Mouse (Mus musculus): ENCODE results near the gene Susd6. TPM values are rescaled to one million over a fixed set of nuclear protein-coding genes. Genes with fewer than 3 reads are reported as not detected.

Susd6 gene
- total RNA-seq, 1 experiment, result 49.5 TPM

DNA sequence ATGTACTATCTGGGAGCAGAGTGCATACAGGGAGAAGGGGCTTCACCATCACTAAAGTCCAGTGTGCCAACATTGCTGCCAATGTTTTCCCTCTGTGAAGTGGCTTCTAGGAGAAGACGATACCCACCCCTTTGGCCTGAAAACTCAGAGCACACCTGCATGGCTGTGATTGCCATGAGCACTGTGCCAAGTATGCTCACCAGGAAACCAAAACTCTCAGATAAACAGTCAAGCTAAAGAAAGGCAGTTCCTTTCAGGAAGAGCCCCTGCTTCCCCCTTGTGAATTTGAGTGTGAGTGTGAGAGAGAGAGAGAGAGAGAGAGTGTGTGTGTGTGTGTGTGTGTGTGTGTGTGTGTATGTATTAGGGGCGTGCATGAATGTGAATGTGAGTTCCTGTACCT is 40.5 kb downstream of the Susd6 start:
- H3K9ac ChIP-seq (ENCODE audit: insufficient read depth, low read depth, low read length, poor library complexity, severe bottlenecking), result no peak overlapping the region
- H3K36me3 ChIP-seq (ENCODE audit: control insufficient read depth, insufficient read depth, low read length, poor library complexity, severe bottlenecking), result no peaks in the 10 kb centered on the region; the same call in 1 of the 2 replicates
- peaks cover 0 to 3% of the 10 kb centered on the region in 2 experiments; a peak in 3 of 4 replicates for H3K4me1 ChIP-seq (ENCODE audit: control insufficient read depth in 2 of 2, insufficient read depth in 2 of 2, low read length in 2 of 2, poor library complexity in 1 of 2)
- DNase-seq (ENCODE audit: low read depth, low spot score), result no peak
- no peaks in the 10 kb centered on the region for H3K9me3 ChIP-seq (ENCODE audit: control insufficient read depth, insufficient read depth, low read depth, low read length)
- in situ Hi-C loops (cut with MboI; ENCODE audit: low sequenced_read_pairs in 2 of 2, unreplicated experiment in 2 of 2), result no loop called here
- no peak overlapping the region for H3K27ac ChIP-seq (ENCODE audit: insufficient read depth, low read depth, low read length, poor library complexity, severe bottlenecking)
- TF ChIP-seq ZNF384 (IDR thresholded peaks at IDR 0.05; ENCODE audit: low read depth, low read length) (no peak), CHD2 (IDR thresholded peaks at IDR 0.05; ENCODE audit: low read depth, low read length) (no peak), ZC3H11A (IDR thresholded peaks at IDR 0.05; ENCODE audit: borderline replicate concordance, low read depth, low read length) (no peak), MAFK (IDR thresholded peaks at IDR 0.05; ENCODE audit: insufficient read depth, low read depth, low read length) (no peak), HCFC1 (IDR thresholded peaks at IDR 0.05; ENCODE audit: borderline replicate concordance, insufficient read depth, low read length) (no peak)
- H3K4me3 ChIP-seq (ENCODE audit: insufficient read depth in 1 of 2, low read depth in 1 of 2, low read length in 2 of 2, poor library complexity in 1 of 2, severe bottlenecking in 1 of 2), result no peak overlapping the region

DNA sequence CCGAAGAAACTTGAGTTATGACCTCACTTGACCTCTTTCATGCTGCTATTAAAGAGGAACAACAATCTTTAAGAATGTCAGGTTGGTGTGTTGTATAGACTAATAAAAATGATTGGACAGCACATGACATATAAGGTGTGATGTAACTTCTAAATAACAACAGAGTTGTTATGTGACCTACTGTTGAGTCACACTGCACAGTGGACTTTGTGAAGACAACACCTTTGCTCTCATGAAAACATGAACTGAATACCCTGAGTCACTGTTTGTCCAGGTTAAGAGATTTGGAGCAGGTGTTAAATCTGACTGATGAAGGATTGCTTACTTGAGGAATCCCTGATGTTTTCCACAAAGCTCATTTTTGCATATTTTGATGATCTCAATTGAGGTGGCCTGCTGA is 42.0 kb downstream of the Susd6 start:
- H3K9me3 ChIP-seq (ENCODE audit: control insufficient read depth, insufficient read depth, low read depth, low read length), result no peaks in the 10 kb centered on the region
- DNase-seq (ENCODE audit: low read depth, low spot score), result no peak
- no peak overlapping the region for H3K27ac ChIP-seq (ENCODE audit: insufficient read depth, low read depth, low read length, poor library complexity, severe bottlenecking)
- H3K9ac ChIP-seq (ENCODE audit: insufficient read depth, low read depth, low read length, poor library complexity, severe bottlenecking), result no peak overlapping the region
- in situ Hi-C loops (cut with MboI; ENCODE audit: low sequenced_read_pairs in 2 of 2, unreplicated experiment in 2 of 2), result no loop called here
- peaks cover 0 to 3% of the 10 kb centered on the region in 2 experiments; a peak in 2 of 4 replicates for H3K4me1 ChIP-seq (ENCODE audit: control insufficient read depth in 2 of 2, insufficient read depth in 2 of 2, low read length in 2 of 2, poor library complexity in 1 of 2)
- H3K4me3 ChIP-seq (ENCODE audit: insufficient read depth in 1 of 2, low read depth in 1 of 2, low read length in 2 of 2, poor library complexity in 1 of 2, severe bottlenecking in 1 of 2), result no peak overlapping the region
- no peaks in the 10 kb centered on the region; the same call in 1 of the 2 replicates for H3K36me3 ChIP-seq (ENCODE audit: control insufficient read depth, insufficient read depth, low read length, poor library complexity, severe bottlenecking)
- TF ChIP-seq ZNF384 (IDR thresholded peaks at IDR 0.05; ENCODE audit: low read depth, low read length) (no peak), CHD2 (IDR thresholded peaks at IDR 0.05; ENCODE audit: low read depth, low read length) (no peak), MAFK (IDR thresholded peaks at IDR 0.05; ENCODE audit: insufficient read depth, low read depth, low read length) (no peak), ZC3H11A (IDR thresholded peaks at IDR 0.05; ENCODE audit: borderline replicate concordance, low read depth, low read length) (no peak), HCFC1 (IDR thresholded peaks at IDR 0.05; ENCODE audit: borderline replicate concordance, insufficient read depth, low read length) (no peak)

DNA sequence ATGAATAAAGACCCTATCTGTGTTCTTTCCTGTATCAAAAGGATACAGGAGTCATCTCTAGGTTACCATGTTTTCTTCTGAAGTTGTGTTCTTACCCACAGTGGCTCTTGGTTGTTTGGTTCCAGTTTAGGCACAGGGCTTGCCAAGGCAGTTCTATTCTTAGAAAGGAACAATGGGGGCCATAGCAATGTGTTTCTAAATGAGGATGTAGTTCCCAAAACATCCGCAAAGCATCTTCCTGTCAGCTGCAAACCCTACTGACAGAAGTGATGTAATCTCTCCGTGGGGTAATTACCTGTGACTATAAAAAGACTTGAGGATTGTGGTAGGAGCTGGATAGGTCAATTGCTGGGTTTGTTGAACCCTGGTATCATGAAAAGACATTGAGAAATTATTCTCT is 43.2 kb downstream of the Susd6 start:
- Histone ChIP-seq H3K27ac (ENCODE audit: insufficient read depth, low read depth, low read length, poor library complexity, severe bottlenecking) (no peak overlapping the region), H3K9ac (ENCODE audit: insufficient read depth, low read depth, low read length, poor library complexity, severe bottlenecking) (no peak overlapping the region), H3K36me3 (ENCODE audit: control insufficient read depth, insufficient read depth, low read length, poor library complexity, severe bottlenecking) (no peaks in the 10 kb centered on the region; the same call in 1 of the 2 replicates), H3K4me3 (ENCODE audit: insufficient read depth in 1 of 2, low read depth in 1 of 2, low read length in 2 of 2, poor library complexity in 1 of 2, severe bottlenecking in 1 of 2) (no peak overlapping the region), H3K4me1 (ENCODE audit: control insufficient read depth in 2 of 2, insufficient read depth in 2 of 2, low read length in 2 of 2, poor library complexity in 1 of 2) (peaks cover 2 to 6% of the 10 kb centered on the region in 2 experiments; a peak in 3 of 4 replicates), H3K9me3 (ENCODE audit: control insufficient read depth, insufficient read depth, low read depth, low read length) (no peaks in the 10 kb centered on the region)
- in situ Hi-C loops (cut with MboI; ENCODE audit: low sequenced_read_pairs in 2 of 2, unreplicated experiment in 2 of 2), result no loop called here
- no peak for DNase-seq (ENCODE audit: low read depth, low spot score)
- no peak for TF ChIP-seq CHD2 (IDR thresholded peaks at IDR 0.05; ENCODE audit: low read depth, low read length)
- no peak for TF ChIP-seq ZC3H11A (IDR thresholded peaks at IDR 0.05; ENCODE audit: borderline replicate concordance, low read depth, low read length)
- TF ChIP-seq ZNF384 (IDR thresholded peaks at IDR 0.05; ENCODE audit: low read depth, low read length), result no peak
- TF ChIP-seq MAFK (IDR thresholded peaks at IDR 0.05; ENCODE audit: insufficient read depth, low read depth, low read length), result no peak
- TF ChIP-seq HCFC1 (IDR thresholded peaks at IDR 0.05; ENCODE audit: borderline replicate concordance, insufficient read depth, low read length), result no peak

DNA sequence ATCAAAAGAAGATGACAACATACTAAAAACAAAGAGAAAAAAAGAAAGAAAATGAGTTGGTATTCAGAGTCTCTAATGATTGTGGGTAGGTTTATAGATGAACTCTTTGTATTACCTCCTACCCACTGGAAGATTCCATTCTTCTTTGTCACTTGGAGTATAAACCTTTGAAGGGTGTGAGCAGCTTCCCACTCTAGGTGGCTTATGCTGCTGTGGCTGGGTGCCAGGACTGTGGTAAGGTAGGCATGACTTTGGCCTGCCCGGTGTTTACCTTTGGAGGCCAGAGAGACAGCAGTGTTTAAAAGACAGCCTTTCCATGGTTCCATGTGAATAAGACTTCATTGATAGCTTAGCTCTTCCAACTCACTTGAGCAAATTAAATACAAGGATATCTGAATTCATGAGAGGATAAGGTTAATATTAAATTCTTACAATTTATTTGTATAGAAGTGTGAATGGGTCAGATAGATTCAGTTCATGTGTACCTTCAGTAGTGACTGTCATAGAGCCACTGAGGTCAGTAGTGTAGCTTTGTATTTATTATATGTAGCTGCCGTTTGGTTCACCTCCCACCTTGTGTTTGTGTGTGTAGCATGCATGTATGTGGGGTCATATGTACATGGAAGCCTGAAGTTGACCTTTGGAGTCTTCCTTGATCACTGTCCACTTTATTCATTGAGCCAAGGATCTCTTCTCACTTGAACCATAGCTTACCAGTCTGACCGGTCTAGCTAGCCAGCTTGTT is 44.0 kb downstream of the Susd6 start:
- Histone ChIP-seq H3K9me3 (ENCODE audit: control insufficient read depth, insufficient read depth, low read depth, low read length) (no peaks in the 10 kb centered on the region), H3K9ac (ENCODE audit: insufficient read depth, low read depth, low read length, poor library complexity, severe bottlenecking) (no peak overlapping the region), H3K4me1 (ENCODE audit: control insufficient read depth in 2 of 2, insufficient read depth in 2 of 2, low read length in 2 of 2, poor library complexity in 1 of 2) (peaks cover 2 to 7% of the 10 kb centered on the region in 2 experiments; a peak in 3 of 4 replicates), H3K36me3 (ENCODE audit: control insufficient read depth, insufficient read depth, low read length, poor library complexity, severe bottlenecking) (no peaks in the 10 kb centered on the region), H3K4me3 (ENCODE audit: insufficient read depth in 1 of 2, low read depth in 1 of 2, low read length in 2 of 2, poor library complexity in 1 of 2, severe bottlenecking in 1 of 2) (no peak overlapping the region), H3K27ac (ENCODE audit: insufficient read depth, low read depth, low read length, poor library complexity, severe bottlenecking) (no peak overlapping the region)
- no peak for DNase-seq (ENCODE audit: low read depth, low spot score)
- TF ChIP-seq HCFC1 (IDR thresholded peaks at IDR 0.05; ENCODE audit: borderline replicate concordance, insufficient read depth, low read length), result no peak
- TF ChIP-seq ZC3H11A (IDR thresholded peaks at IDR 0.05; ENCODE audit: borderline replicate concordance, low read depth, low read length), result no peak
- no peak for TF ChIP-seq ZNF384 (IDR thresholded peaks at IDR 0.05; ENCODE audit: low read depth, low read length)
- TF ChIP-seq MAFK (IDR thresholded peaks at IDR 0.05; ENCODE audit: insufficient read depth, low read depth, low read length), result no peak
- TF ChIP-seq CHD2 (IDR thresholded peaks at IDR 0.05; ENCODE audit: low read depth, low read length), result no peak
- in situ Hi-C loops (cut with MboI; ENCODE audit: low sequenced_read_pairs in 2 of 2, unreplicated experiment in 2 of 2), result no loop called here
